Mouse (Mus musculus): Measurements from ENCODE around the gene Olfr45. TPM values are rescaled to one million over a fixed set of nuclear protein-coding genes. Genes with fewer than 3 reads are reported as not detected.
"Not testable (repeated sequence)": the region's sequence is repeated elsewhere in the genome, so short reads cannot be mapped to it uniquely, and the experiment has no call there.

Gene Olfr45
- not detected in 2 replicates for polyA plus RNA-seq (2012; rRNA removed)

- no peak within 1 kb of the TSS for H3K27ac ChIP-seq (ENCODE audit: insufficient read depth, low read length)
- TF ChIP-seq CTCF (IDR thresholded peaks at IDR 0.05; ENCODE audit: extremely low read depth, insufficient read depth, insufficient read length, insufficient replicate concordance): no peak
- TF ChIP-seq POLR2A (IDR thresholded peaks at IDR 0.05; ENCODE audit: low read depth, low read length): no peak
- DNase-seq (ENCODE audit: low read depth in 1 of 2, low spot score in 2 of 2): no peak
These were observed at the start of gene Olfr45 for GRCm38 (mm10) chr7:140681651-140682050. Gene Olfr45 (plus strand): TSS chr7:140681951.

GRCm38 (mm10) chr7:140646152-140646551, 35.6 kb upstream of the Olfr45 start, which contains the start of gene Olfr53:
Gene Olfr53 (plus strand): TSS chr7:140646452.
- no peaks in the 10 kb centered on the region for H3K27me3 ChIP-seq (ENCODE audit: control insufficient read depth, insufficient read depth, low read length)
- H3K4me1 ChIP-seq (ENCODE audit: control insufficient read depth, insufficient read depth, insufficient read length): no peaks in the 10 kb centered on the region
- no peak for DNase-seq (ENCODE audit: low read depth in 1 of 2, low spot score in 2 of 2)
- TF ChIP-seq CTCF (IDR thresholded peaks at IDR 0.05; ENCODE audit: extremely low read depth, insufficient read depth, insufficient read length, insufficient replicate concordance) (no peak), POLR2A (IDR thresholded peaks at IDR 0.05; ENCODE audit: low read depth, low read length) (no peak)
- H3K36me3 ChIP-seq (ENCODE audit: control insufficient read depth, insufficient read depth, low read length): no peaks in the 10 kb centered on the region
- H3K27ac ChIP-seq (ENCODE audit: insufficient read depth, low read length): no peak within 1 kb of the TSS
- 89% methylated on average over 1 of the region's 1 CpGs for WGBS
- no peak within 1 kb of the TSS for H3K4me3 ChIP-seq (ENCODE audit: extremely low read depth, insufficient read depth, insufficient read length)

More at GRCm38 (mm10) chr7:140681651-140682050, at the start of gene Olfr45:
- Histone ChIP-seq H3K27me3 (ENCODE audit: control insufficient read depth, insufficient read depth, low read length) (no peaks in the 10 kb centered on the region), H3K4me1 (ENCODE audit: control insufficient read depth, insufficient read depth, insufficient read length) (no peaks in the 10 kb centered on the region), H3K36me3 (ENCODE audit: control insufficient read depth, insufficient read depth, low read length) (no peaks in the 10 kb centered on the region), H3K4me3 (ENCODE audit: extremely low read depth, insufficient read depth, insufficient read length) (no peak within 1 kb of the TSS)
- 83% methylated on average over 1 of the region's 1 CpGs for WGBS

DNA sequence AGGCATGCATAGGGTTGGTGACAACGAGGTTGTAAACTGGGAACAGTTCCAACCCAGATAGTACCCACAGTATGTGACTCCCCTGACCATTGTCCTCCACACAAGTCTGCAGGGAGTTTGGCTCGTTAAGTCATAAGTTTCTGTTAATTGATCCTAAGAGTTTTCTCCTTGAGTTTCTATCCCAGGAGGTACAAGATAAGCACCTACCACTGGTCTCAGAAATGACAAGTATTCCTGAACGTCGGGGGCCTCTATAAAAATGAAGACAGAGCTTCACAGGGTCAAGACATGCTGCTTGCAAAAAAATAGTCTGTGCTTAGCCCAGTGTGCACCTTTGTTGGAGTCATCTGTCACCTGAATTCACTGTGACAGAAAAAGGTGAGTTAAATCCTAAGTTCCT, 22.1 kb upstream of the Olfr45 start, which contains the start of gene Olfr539:
Gene Olfr539, plus strand, starts transcription at position 301 of the 400 bp plus-strand sequence.
- Histone ChIP-seq H3K4me3 (ENCODE audit: extremely low read depth, insufficient read depth, insufficient read length) (no peak within 1 kb of the TSS), H3K27ac (ENCODE audit: insufficient read depth, low read length) (no peak within 1 kb of the TSS), H3K36me3 (ENCODE audit: control insufficient read depth, insufficient read depth, low read length) (no peaks in the 10 kb centered on the region), H3K4me1 (ENCODE audit: control insufficient read depth, insufficient read depth, insufficient read length) (no peaks in the 10 kb centered on the region), H3K27me3 (ENCODE audit: control insufficient read depth, insufficient read depth, low read length) (no peaks in the 10 kb centered on the region)
- no peak for TF ChIP-seq CTCF (IDR thresholded peaks at IDR 0.05; ENCODE audit: extremely low read depth, insufficient read depth, insufficient read length, insufficient replicate concordance)
- no peak for DNase-seq (ENCODE audit: low read depth in 1 of 2, low spot score in 2 of 2)
- 77% methylated on average over 4 of the region's 4 CpGs for WGBS

DNA sequence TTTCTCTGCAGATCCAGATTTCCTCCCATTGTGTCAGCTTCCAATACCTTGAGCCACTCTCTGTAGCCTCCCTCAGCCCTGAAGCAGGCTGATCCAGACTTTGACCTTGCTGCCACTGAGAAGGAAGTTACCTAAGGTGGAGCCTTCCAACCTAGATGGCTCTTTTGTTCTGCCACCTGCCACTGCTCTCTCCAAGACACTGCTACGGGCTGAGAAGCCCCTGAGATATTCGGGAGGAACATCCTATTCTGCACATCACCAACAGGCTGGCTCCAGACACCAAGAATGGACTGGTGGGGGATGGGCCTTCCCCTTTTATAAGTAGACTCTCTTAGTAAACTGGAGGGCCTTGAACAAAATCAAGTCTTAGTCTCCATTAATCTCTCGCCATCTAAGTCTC, 11.1 kb upstream of the Olfr45 start:
- not testable (repeated sequence) for H3K4me1 ChIP-seq (ENCODE audit: control insufficient read depth, insufficient read depth, insufficient read length); H3K27me3 ChIP-seq (ENCODE audit: control insufficient read depth, insufficient read depth, low read length); H3K27ac ChIP-seq (ENCODE audit: insufficient read depth, low read length); DNase-seq (ENCODE audit: low read depth in 1 of 2, low spot score in 2 of 2); H3K4me3 ChIP-seq (ENCODE audit: extremely low read depth, insufficient read depth, insufficient read length); H3K36me3 ChIP-seq (ENCODE audit: control insufficient read depth, insufficient read depth, low read length)
- WGBS: 81% methylated on average over 3 of the region's 3 CpGs

- H3K4me1 ChIP-seq (ENCODE audit: control insufficient read depth, insufficient read depth, insufficient read length): no peaks in the 10 kb centered on the region
- no peak for DNase-seq (ENCODE audit: low read depth in 1 of 2, low spot score in 2 of 2)
- H3K27me3 ChIP-seq (ENCODE audit: control insufficient read depth, insufficient read depth, low read length): no peaks in the 10 kb centered on the region
- no peak for TF ChIP-seq POLR2A (IDR thresholded peaks at IDR 0.05; ENCODE audit: low read depth, low read length)
- TF ChIP-seq CTCF (IDR thresholded peaks at IDR 0.05; ENCODE audit: extremely low read depth, insufficient read depth, insufficient read length, insufficient replicate concordance): no peak
- no peak overlapping the region for H3K4me3 ChIP-seq (ENCODE audit: extremely low read depth, insufficient read depth, insufficient read length)
- WGBS: 7% methylated on average over 6 of the region's 6 CpGs
- H3K27ac ChIP-seq (ENCODE audit: insufficient read depth, low read length): no peak overlapping the region
- no peaks in the 10 kb centered on the region for H3K36me3 ChIP-seq (ENCODE audit: control insufficient read depth, insufficient read depth, low read length)
These were observed 5.9 kb upstream of the Olfr45 start for GRCm38 (mm10) chr7:140675863-140676262.

DNA sequence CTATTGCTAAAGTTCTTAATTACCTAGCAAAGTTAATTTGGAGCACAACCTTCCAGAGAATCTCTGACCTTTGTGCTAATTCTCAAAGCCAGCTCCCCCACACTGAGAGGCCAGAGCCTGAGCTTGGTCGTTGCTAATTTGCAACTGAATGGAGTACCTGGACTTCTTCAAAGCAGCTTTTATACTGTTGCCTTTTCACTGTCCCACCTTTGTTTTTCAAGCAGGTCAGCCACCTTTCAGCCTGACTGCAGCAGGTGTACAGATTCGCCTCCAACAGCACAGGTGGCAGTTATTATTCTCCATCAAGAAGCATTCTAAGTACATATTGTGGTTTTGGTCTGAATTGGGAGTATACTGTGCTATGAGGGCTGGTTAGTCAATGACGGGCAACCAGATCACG, 2.2 kb upstream of the Olfr45 start:
- not testable (repeated sequence) for DNase-seq (ENCODE audit: low read depth in 1 of 2, low spot score in 2 of 2); H3K27ac ChIP-seq (ENCODE audit: insufficient read depth, low read length); H3K27me3 ChIP-seq (ENCODE audit: control insufficient read depth, insufficient read depth, low read length); H3K4me1 ChIP-seq (ENCODE audit: control insufficient read depth, insufficient read depth, insufficient read length); H3K4me3 ChIP-seq (ENCODE audit: extremely low read depth, insufficient read depth, insufficient read length); H3K36me3 ChIP-seq (ENCODE audit: control insufficient read depth, insufficient read depth, low read length)
- WGBS: 71% methylated on average over 4 of the region's 4 CpGs

GRCm38 (mm10) chr7:140696967-140697366, 15.2 kb downstream of the Olfr45 start, which contains the start of gene Olfr541:
Gene Olfr541 (plus strand): TSS chr7:140697267.
- H3K4me1 ChIP-seq (ENCODE audit: control insufficient read depth, insufficient read depth, insufficient read length): no peaks in the 10 kb centered on the region
- H3K36me3 ChIP-seq (ENCODE audit: control insufficient read depth, insufficient read depth, low read length): no peaks in the 10 kb centered on the region
- TF ChIP-seq CTCF (IDR thresholded peaks at IDR 0.05; ENCODE audit: extremely low read depth, insufficient read depth, insufficient read length, insufficient replicate concordance) (no peak), POLR2A (IDR thresholded peaks at IDR 0.05; ENCODE audit: low read depth, low read length) (no peak)
- H3K4me3 ChIP-seq (ENCODE audit: extremely low read depth, insufficient read depth, insufficient read length): no peak within 1 kb of the TSS
- H3K27me3 ChIP-seq (ENCODE audit: control insufficient read depth, insufficient read depth, low read length): no peaks in the 10 kb centered on the region
- no peak for DNase-seq (ENCODE audit: low read depth in 1 of 2, low spot score in 2 of 2)
- no peak within 1 kb of the TSS for H3K27ac ChIP-seq (ENCODE audit: insufficient read depth, low read length)
